Mouse (Mus musculus) MEL (cell line): Measurements from ENCODE around the gene Tmem274.
A peak's percentile ranks its signal among the peaks of the same experiment; 100 is the strongest.

ENCODE experiments used
- CTCF ChIP-seq, 3 experiments: IDR thresholded peaks in 2 of 3; conservative IDR thresholded peaks in 1 of 3; 2 replicates each; pipeline ENCODE4 v1.5.1; 2011 to 2012; ENCODE audit warnings: low read length in 3 of 3, low read depth in 2 of 3, mild to moderate bottlenecking in 2 of 3, improper control_type of control experiment in 1 of 3, inconsistent platforms in 1 of 3, mixed read lengths in 1 of 3, moderate library complexity in 1 of 3; ENCODE audit not compliant: control insufficient read depth in 1 of 3, insufficient read depth in 1 of 3, poor library complexity in 1 of 3, severe bottlenecking in 1 of 3
- ELF1 ChIP-seq: IDR thresholded peaks from 2 replicates; pipeline ENCODE4 v1.6.1; 2014; ENCODE audit warnings: low read depth, mild to moderate bottlenecking, inconsistent platforms, low read length, improper control_type of control experiment, moderate library complexity
- HCFC1 ChIP-seq: IDR thresholded peaks from 2 replicates; pipeline ENCODE4 v1.6.1; 2012; ENCODE audit warnings: low read depth, mild to moderate bottlenecking, inconsistent platforms, low read length, improper control_type of control experiment, moderate library complexity
- MXI1 ChIP-seq: IDR thresholded peaks from 2 replicates; pipeline ENCODE4 v1.6.1; 2011; ENCODE audit warnings: mild to moderate bottlenecking, low read depth, low read length, improper control_type of control experiment
- POLR2A ChIP-seq, 2 experiments: IDR thresholded peaks; 2 replicates each; pipeline ENCODE4 v1.6.1; 2011 to 2012; ENCODE audit warnings: low read length in 2 of 2, mild to moderate bottlenecking in 2 of 2, control low read depth in 1 of 2, improper control_type of control experiment in 1 of 2, low read depth in 1 of 2, moderate library complexity in 1 of 2; ENCODE audit not compliant: control insufficient read depth in 1 of 2, insufficient read depth in 1 of 2, poor library complexity in 1 of 2
- RAD21 ChIP-seq: IDR thresholded peaks from 2 replicates; pipeline ENCODE4 v1.6.1; 2011; ENCODE audit warnings: mild to moderate bottlenecking, low read depth, low read length, improper control_type of control experiment
- TAL1 ChIP-seq: IDR thresholded peaks from 2 replicates; pipeline ENCODE4 v1.6.1; 2012; ENCODE audit warnings: mild to moderate bottlenecking, inconsistent platforms, low read length, moderate library complexity, mixed read lengths
- ZC3H11A ChIP-seq: IDR thresholded peaks from 2 replicates; pipeline ENCODE4 v1.6.1; 2012; ENCODE audit warnings: low read depth, mild to moderate bottlenecking, inconsistent platforms, low read length, improper control_type of control experiment

DNA sequence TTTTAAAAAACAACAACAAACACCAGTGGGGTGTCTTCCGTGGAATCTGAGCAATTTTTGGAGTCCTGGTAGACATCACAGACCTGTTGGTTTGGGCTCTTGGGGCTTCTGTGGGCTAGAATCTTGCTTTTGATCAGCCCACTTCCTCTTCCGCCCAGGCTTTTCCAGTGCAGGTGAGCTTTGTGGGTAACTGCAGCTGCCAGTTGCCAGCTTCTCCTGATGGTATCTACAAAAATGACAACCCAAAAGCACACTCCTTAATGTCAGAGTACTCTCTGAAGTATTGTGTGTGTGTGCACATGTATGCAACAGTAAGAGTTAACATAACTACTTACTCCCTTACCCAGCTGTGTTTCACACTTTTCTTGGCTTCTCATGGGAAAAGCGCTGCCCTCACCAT is 7.6 kb upstream of the Tmem274 start:
- TF ChIP-seq POLR2A (IDR thresholded peaks at IDR 0.05; ENCODE audit: control insufficient read depth in 1 of 2, insufficient read depth in 1 of 2, low read depth in 1 of 2, low read length in 2 of 2, poor library complexity in 1 of 2), result no peak
- TF ChIP-seq CTCF (IDR thresholded peaks at IDR 0.05 in 2 of 3, conservative IDR thresholded peaks at IDR 0.05 in 1 of 3; ENCODE audit: control insufficient read depth in 1 of 3, insufficient read depth in 1 of 3, low read depth in 2 of 3, low read length in 3 of 3, poor library complexity in 1 of 3, severe bottlenecking in 1 of 3), result no peak
- no peak for TF ChIP-seq RAD21
- TF ChIP-seq ZC3H11A, result no peak
- no peak for TF ChIP-seq ELF1
- no peak for TF ChIP-seq TAL1
- TF ChIP-seq HCFC1, result no peak
- peak; percentile 53; the same call in 1 of the 2 replicates for TF ChIP-seq MXI1
